Mouse (Mus musculus) kidney, postnatal 36 days (tissue): ENCODE measurements around the gene Ccnd1.
A peak's percentile ranks its signal among the peaks of the same experiment; 100 is the strongest.

ENCODE experiments used
- DNase-seq, 2 experiments: peaks; one replicate each; pipeline ENCODE4 v3.0.0; 2021 to 2022; ENCODE audit warnings: mixed read lengths in 2 of 2

The Ccnd1 gene

GRCm38 (mm10) chr7:144939344-144940002 lies at the start of gene Ccnd1:
Gene Ccnd1, minus strand, starts transcription at chr7:144939925.
- DNase-seq: peak; percentile 77 to 87

- no peak for DNase-seq
Measured at GRCm38 (mm10) chr7:144988856-144989255, 49.1 kb upstream of the Ccnd1 start.

- DNase-seq: no peak
Measured at GRCm38 (mm10) chr7:144985100-144985499, 45.4 kb upstream of the Ccnd1 start.

- no peak for DNase-seq
Measured at GRCm38 (mm10) chr7:144982358-144983110, 42.8 kb upstream of the Ccnd1 start.

DNA sequence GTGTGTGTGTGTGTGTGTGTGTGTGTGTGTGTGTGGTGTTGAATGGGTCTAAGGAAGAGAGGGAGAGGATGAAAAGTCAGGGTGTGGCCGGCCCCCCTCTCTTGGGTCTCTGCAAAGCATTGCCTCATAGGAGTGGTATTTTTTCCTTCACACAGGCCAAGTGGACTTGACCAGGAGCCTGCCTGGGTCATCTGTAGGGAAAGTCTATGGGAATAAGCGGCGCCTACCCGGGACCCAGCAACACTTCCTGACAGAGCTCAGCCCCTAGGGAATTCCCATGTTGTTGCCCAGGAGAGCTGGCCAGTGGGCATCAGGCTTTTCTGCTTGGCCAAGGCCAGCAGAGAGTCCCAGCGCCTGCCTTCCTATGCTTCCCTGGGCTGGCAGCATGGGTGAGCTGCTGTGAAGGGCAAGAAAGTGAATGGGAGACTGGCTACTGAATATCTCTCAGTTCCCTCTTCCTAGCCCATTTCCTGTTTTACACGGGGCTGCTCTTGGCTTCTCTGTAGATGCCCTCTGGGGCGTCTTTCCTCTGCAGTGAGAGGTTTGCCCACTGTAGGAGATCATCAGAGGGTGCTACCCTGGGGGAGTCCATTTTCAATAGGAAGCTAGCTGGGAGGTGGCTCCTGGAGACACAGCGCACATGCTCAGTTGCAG lies 41.8 kb upstream of the Ccnd1 start:
- DNase-seq: no peak

DNA sequence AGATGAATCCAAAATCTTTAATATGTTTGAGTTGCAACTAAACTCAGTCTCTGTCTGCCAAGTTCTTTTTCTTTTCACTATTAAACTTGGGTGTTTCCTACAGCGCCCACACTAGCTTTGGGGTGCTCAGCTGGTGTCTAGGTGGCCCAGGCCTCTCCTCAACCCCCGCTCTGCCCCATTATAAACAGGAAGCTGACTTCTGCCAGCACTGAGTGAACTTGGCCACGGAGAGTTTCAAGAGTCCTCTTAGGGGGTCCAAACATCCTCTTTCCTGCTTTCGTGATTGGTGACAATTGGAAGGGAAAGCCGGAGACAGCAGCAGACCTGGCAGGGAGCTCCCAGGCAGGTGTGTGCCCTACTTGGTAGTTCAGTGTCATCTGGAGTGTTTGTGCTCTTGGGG lies 40.1 kb upstream of the Ccnd1 start:
- no peak for DNase-seq

GRCm38 (mm10) chr7:144977121-144977520 lies 37.4 kb upstream of the Ccnd1 start:
- no peak for DNase-seq

DNA sequence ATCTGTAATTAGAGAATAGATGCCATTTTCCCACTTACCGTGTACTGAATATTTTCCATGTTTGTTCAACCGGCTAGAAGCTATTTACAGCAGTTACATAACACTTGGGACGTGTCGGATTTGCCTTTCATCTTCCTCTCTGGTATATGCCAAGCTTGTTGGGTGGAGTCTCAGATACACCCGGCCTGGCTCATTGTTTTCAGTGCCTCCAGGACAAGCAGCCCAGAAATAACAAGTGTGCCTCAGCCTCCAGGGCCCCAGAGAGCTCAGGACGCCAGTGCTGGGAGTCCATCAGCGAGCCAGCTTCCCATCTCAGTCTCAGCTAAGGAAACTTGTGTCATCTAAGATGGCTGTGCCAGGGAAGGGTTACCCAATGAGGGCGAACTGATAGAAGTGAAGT lies 33.7 kb upstream of the Ccnd1 start:
- peak; percentile 11 to 32 for DNase-seq

DNA sequence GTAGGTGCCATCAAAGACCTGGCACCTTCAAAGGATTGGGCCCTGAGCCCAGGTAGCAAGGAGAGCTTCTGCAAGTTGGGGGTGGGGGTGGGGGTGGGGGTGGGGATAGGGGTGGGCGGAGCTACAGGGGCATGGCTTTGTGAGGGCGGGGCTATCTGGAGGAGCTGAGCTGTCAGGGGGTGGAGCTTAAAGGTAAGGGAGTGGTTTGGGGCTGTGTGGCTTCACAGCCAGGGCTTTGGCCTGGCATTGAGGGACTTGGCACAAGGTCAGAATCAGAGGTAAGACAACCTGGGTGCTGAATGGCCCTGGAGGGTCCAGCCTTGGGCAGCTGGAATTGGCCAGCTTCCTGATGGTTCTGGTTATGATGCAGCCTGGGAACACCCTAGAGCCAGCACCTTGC lies 32.0 kb upstream of the Ccnd1 start:
- DNase-seq: no peak

- DNase-seq: no peak
Measured at GRCm38 (mm10) chr7:144970997-144971768, 31.5 kb upstream of the Ccnd1 start.

DNA sequence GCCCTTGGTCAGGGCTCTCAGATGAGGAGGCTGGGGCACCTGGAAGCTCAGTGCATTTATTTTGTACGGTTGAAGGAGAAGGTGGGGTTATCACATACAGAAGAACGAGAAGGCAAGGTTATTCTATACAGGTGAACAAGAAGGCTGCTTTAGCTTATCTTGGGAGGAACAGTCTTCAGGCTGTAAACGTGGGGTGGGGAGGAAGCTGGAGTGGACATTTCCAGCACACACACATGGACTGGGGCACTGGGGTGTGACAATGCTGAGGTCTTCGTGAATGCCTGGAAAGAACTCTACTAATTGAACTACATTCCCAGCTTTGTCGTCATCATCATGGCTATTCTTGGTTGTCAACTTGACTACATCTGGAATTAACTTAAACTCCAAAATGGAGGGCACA lies 26.2 kb upstream of the Ccnd1 start:
- DNase-seq: no peak

GRCm38 (mm10) chr7:144964316-144964715 lies 24.6 kb upstream of the Ccnd1 start:
- no peak for DNase-seq

- no peak for DNase-seq
Measured at GRCm38 (mm10) chr7:144963911-144964310, 24.2 kb upstream of the Ccnd1 start.

DNA sequence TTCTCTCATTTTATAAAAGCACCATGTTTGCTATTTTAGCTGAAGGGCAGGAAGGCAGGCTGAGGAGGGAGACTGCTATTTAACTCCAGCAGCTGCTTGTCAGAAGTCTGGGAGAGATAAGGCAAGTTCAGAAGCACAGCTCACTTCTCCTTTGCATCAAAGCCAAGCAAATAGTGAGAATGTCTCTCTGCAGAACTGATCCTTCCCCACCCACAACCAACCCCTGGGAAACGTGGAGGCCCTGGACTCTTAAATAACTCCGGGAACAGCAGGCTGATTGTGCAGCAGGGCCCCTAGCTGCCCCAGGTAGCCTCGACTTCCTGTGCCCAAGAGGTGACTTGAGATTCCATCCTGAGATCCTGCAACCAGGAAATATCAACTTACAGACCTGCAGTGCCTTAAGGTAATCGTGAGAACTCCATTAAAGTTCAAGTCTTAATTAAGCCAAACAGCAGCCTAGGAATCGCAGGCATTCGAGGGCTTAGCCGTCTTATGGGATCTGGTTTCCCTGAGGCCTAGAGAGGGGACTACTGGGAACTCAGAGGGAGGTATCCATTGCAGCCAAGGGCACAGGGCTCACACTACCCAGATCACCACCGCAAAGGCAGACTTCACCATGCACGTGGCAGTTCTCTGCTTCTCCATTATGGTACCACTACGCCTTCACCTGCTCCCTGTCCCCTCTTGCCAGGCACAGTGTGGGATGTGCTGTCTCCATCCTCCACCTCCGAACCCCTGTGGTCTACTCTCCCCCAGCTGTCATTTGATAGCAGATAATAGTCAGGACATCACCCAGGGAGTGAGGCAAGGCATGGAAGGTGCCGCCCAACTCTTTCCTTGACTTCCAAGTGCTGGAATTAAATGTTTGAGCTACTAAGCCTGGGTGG lies 19.0 kb upstream of the Ccnd1 start:
- no peak for DNase-seq

GRCm38 (mm10) chr7:144943254-144943653 lies 3.5 kb upstream of the Ccnd1 start:
- peak; percentile 85 to 93 for DNase-seq

GRCm38 (mm10) chr7:144942744-144943135 lies 3.0 kb upstream of the Ccnd1 start:
- DNase-seq: peak; percentile 29 to 40

GRCm38 (mm10) chr7:144942071-144942743 lies 2.5 kb upstream of the Ccnd1 start:
- DNase-seq: peak in 1 of 2 experiments; percentile 44

- peak; percentile 91 to 94 for DNase-seq
Measured at GRCm38 (mm10) chr7:144941242-144941831, 1.6 kb upstream of the Ccnd1 start.

GRCm38 (mm10) chr7:144940585-144940984 lies 860 bp upstream of the Ccnd1 start:
- DNase-seq: no peak

DNA sequence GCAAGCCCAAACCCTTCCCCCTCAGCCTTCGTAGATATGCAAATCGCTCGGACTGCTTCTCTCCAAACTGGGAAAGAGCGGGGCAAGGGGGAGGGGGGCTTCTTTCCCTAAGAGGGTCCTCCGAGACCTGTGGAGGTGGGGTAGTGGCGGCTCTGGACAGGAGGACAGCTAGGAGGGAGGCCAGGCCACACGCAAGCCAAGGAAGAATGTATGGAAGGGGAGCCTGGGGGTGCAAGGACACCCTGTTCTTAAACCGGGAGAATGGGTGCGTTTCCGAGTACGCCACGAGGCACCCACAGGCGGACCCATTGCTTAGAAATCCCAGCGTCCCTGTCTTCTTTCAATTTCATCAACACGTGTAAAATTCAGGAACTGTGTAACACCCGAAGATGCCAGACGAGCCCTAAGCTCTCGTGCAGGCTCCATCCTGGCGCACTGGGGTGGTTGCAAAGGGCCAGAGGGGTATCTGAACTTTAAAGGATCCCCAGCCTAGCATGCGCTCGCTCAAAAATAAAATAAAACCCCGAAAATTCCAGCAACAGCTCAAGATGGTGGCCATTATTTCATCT lies 362 bp upstream of the Ccnd1 start:
- peak; percentile 25 to 48 for DNase-seq
